Mouse (Mus musculus): ENCODE measurements around the gene Asphd2. TPM values are rescaled to one million over a fixed set of nuclear protein-coding genes. Genes with fewer than 3 reads are reported as not detected.

Asphd2 gene
- not detected for total RNA-seq (2023)

GRCm38 (mm10) chr5:112394779-112395443 is at the start of gene Asphd2:
Asphd2 (minus strand) TSS chr5:112394866.

GRCm38 (mm10) chr5:112355910-112356309 is 38.8 kb downstream of the Asphd2 start, which contains the start of gene Gm6583:
Gm6583 (minus strand) TSS chr5:112356033.

GRCm38 (mm10) chr5:112342463-112343204 is 52.0 kb downstream of the Asphd2 start, which contains the start of the genes Srrd and Hps4:
Srrd (minus strand) TSS chr5:112343040.
Hps4 (plus strand) TSS chr5:112343083.

Other genes with a start within 250 kb of the Asphd2 start
- gene Cryba4, start 142.3 kb downstream of the Asphd2 start, total RNA-seq (2023): 1 to 10 TPM; 5.0 to 7.5 TPM
- 1 to 10 TPM; 2.9 to 3.8 TPM for gene Crybb1, start 139.1 kb downstream of the Asphd2 start, total RNA-seq (2023)
- gene Tpst2, start 118.2 kb downstream of the Asphd2 start, total RNA-seq (2023): 10 to 100 TPM; 85.9 to 95.5 TPM
- gene Tfip11, start 68.5 kb downstream of the Asphd2 start, total RNA-seq (2023): 10 to 100 TPM; 64.5 to 70.1 TPM
- gene Srrd, start 51.8 kb downstream of the Asphd2 start, total RNA-seq (2023): 10 to 100 TPM; 23.8 to 29.5 TPM
- 10 to 100 TPM; 27.3 to 36.7 TPM for gene Hps4, start 51.8 kb downstream of the Asphd2 start, total RNA-seq (2023)
- under 1 TPM; 0.37 to 0.46 TPM for gene Gm6583, start 38.8 kb downstream of the Asphd2 start, total RNA-seq (2023)
- not detected for gene Gm6588, start 54.6 kb upstream of the Asphd2 start, total RNA-seq (2023)
- under 1 TPM; 0.31 to 0.43 TPM for gene Sez6l, start 182.3 kb upstream of the Asphd2 start, total RNA-seq (2023)

Data from monocyte, adult 59 days (primary cell).